Mouse (Mus musculus) limb, embryonic 13.5 days (tissue): Measurements from ENCODE around the gene Guca2a. TPM values are rescaled to one million over a fixed set of nuclear protein-coding genes. Genes with fewer than 3 reads are reported as not detected.

Source experiments
- ATAC-seq: fragments of 200-750 bp; cut with Nextera tagmentation; 2 replicates; pipeline ENCODE4 v1.8.0; 2017; ENCODE audit warnings: low read depth, moderate number of reproducible peaks, moderate TSS enrichment; ENCODE audit not compliant: low FRiP score
- H3K27ac ChIP-seq: fragments of 300-500 bp; sonication (generic); 2 replicates; pipeline ENCODE4 v1.5.1; 2015; ENCODE audit warnings: inconsistent platforms, mild to moderate bottlenecking, moderate library complexity
- H3K27me3 ChIP-seq: fragments of 300-500 bp; sonication (generic); 2 replicates; pipeline ENCODE4 v1.6.1; 2015; ENCODE audit warnings: mild to moderate bottlenecking, inconsistent platforms
- H3K36me3 ChIP-seq: fragments of 300-500 bp; sonication (generic); 2 replicates; pipeline ENCODE4 v1.6.1; 2015; ENCODE audit warnings: inconsistent platforms, mild to moderate bottlenecking, moderate library complexity
- H3K4me1 ChIP-seq: fragments of 300-500 bp; sonication (generic); 2 replicates; pipeline ENCODE4 v1.6.1; 2015; ENCODE audit warnings: inconsistent platforms
- H3K4me2 ChIP-seq: fragments of 300-500 bp; sonication (generic); replicated peaks from 2 replicates; pipeline ENCODE4 v1.6.1; 2015; ENCODE audit warnings: inconsistent platforms, mild to moderate bottlenecking, moderate library complexity
- H3K4me3 ChIP-seq: fragments of 300-500 bp; sonication (generic); 2 replicates; pipeline ENCODE4 v1.5.1; 2015; ENCODE audit warnings: moderate library complexity, mild to moderate bottlenecking, inconsistent platforms
- H3K9ac ChIP-seq: fragments of 300-500 bp; sonication (generic); 2 replicates; pipeline ENCODE4 v1.6.1; 2015; ENCODE audit warnings: mild to moderate bottlenecking, inconsistent platforms
- H3K9me3 ChIP-seq: fragments of 300-500 bp; sonication (generic); 2 replicates; pipeline ENCODE4 v1.6.1; 2016; ENCODE audit warnings: inconsistent platforms
- WGBS: fragments of 180-500 bp; shearing (Covaris S2); methylation state at CpG from one replicate; pipeline ENCODE4 v1.1.7; 2015; 5-methylcytosine and 5-hydroxymethylcytosine counted together
- polyA plus RNA-seq: library from polyadenylated mRNA; unstranded; fragments of >200 nt; fragmentation: Nextera tagmentation; extraction: Ambion mirVana; gene quantifications from 2 replicates; pipeline ENCODE4 v1.2.1, GENCODE M21; 2015

Gene Guca2a
- polyA plus RNA-seq, 1 experiment from 2014 or later = not detected

DNA sequence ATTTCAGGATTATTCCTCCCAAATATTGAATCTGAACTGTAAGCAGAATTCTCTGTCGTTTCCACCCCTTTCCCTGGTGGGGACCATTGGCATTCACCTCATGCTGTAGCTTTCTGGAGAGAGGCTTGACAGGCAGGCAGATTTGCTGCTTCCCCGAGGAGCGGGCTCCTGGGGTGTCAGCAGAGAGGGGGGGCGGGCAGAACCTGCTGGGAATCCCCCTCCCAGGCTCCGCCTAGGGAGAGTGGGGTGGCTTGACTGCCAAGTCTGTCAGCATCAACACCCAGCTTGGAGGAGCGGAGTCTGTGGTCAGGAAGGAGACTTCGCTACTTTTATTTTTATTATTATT lies 32.7 kb downstream of the Guca2a start:
- H3K27me3 ChIP-seq = no peaks in the 10 kb centered on the region
- H3K9ac ChIP-seq = no peak overlapping the region
- H3K4me3 ChIP-seq = no peak overlapping the region
- no peaks in the 10 kb centered on the region for H3K9me3 ChIP-seq
- no peaks in the 10 kb centered on the region for H3K36me3 ChIP-seq
- 49% methylated on average over 7 of the region's 7 CpGs for WGBS
- H3K4me1 ChIP-seq = no peaks in the 10 kb centered on the region
- no peak overlapping the region for H3K4me2 ChIP-seq
- H3K27ac ChIP-seq = no peak overlapping the region
- ATAC-seq = no peak

DNA sequence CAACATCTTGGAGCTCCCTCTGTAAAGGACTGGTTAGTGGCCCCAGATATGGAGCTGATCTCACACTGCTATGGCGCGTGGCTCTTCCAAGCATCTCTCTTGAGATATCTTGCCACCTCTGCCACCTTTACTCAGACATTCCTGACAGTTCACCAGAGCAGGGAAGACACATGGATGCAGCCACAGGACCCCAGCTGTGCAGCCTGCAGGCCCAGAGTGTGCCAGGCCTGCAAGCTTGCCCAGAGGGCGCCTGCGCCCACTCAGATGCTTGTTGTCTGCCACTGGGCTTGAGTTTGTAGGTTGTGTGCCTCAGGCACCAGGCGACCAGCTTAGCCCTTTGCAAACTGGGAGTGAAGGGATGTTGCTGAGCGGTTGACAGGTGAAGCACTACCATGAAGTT lies 33.2 kb downstream of the Guca2a start:
- 89% methylated on average over 6 of the region's 6 CpGs for WGBS
- no peak overlapping the region for H3K9ac ChIP-seq
- no peak for ATAC-seq

DNA sequence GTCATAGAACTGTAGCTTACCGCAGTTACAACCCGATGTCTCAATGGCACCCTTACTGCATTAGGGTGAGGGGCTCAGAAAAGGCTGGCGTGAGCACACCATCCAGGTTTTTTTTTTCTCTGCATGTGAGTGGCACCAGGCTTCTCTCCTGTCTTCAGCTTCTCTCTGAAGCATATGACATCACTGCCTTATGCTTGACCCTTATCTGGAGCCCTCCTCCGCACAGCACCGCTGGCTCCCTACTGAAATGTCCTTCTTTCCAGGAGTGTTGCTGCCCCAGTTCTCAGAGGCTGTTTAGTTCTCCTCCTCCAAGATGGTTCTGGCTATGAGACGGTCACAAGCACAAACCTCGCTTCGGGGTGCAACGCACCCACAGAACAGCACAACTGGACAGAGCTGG lies 33.7 kb downstream of the Guca2a start:
- no peak overlapping the region for H3K27ac ChIP-seq
- no peaks in the 10 kb centered on the region for H3K27me3 ChIP-seq
- no peak overlapping the region for H3K9ac ChIP-seq
- no peak for ATAC-seq
- H3K4me3 ChIP-seq = no peak overlapping the region
- H3K4me2 ChIP-seq = no peak overlapping the region
- H3K9me3 ChIP-seq = no peaks in the 10 kb centered on the region
- no peaks in the 10 kb centered on the region for H3K36me3 ChIP-seq
- H3K4me1 ChIP-seq = no peaks in the 10 kb centered on the region
- WGBS = 89% methylated on average over 9 of the region's 9 CpGs

More for the DNA sequence above, 33.2 kb downstream of the Guca2a start:
- Histone ChIP-seq H3K4me2 (no peak overlapping the region), H3K27me3 (no peaks in the 10 kb centered on the region), H3K4me1 (no peaks in the 10 kb centered on the region), H3K27ac (no peak overlapping the region), H3K9me3 (no peaks in the 10 kb centered on the region), H3K4me3 (no peak overlapping the region), H3K36me3 (no peaks in the 10 kb centered on the region)

DNA sequence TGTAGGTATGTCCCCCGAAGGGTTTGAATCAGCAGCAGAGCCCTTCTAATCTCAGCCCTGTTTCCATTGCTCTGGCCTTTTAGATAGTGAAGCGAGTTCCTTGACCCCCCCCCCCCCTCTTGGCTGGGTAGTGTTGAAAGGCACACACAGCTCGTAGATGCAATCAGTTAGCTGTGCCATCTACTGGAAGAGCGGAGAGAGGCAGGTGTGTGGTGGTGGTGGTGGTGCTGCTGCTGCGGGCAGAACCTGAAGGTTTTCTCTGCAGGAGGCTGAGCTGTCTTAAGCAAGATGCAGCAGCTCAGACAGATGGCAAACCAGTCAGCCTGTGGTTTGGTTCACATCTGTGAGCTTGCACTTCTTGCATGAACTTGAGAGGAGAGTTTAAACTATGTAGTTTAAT lies 35.2 kb downstream of the Guca2a start:
- no peak for ATAC-seq
- Histone ChIP-seq H3K9ac (no peak overlapping the region), H3K4me2 (no peak overlapping the region), H3K4me1 (no peaks in the 10 kb centered on the region), H3K4me3 (no peak overlapping the region), H3K27me3 (no peaks in the 10 kb centered on the region), H3K9me3 (no peaks in the 10 kb centered on the region), H3K27ac (no peak overlapping the region), H3K36me3 (no peaks in the 10 kb centered on the region)
- WGBS = 37% methylated on average over 5 of the region's 5 CpGs

DNA sequence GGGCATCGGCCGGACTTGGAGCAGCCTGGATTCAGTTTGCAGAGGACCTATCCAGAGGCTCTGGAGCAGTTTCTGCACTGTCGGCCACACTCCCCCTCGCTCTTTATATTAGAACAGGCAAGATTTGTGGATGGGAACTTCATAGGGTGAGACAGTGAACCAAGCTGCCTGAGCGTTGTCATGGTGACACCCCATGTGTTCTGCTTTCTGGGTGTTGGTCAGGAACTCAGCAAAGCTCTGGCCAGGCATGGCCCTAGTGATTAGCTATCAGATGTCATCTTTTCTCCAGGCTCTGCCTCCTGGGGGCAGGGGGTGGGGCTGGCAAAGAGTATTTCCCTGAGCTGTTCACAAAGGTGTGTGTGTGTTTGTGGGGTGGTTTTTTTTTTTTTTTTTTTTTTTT lies 45.1 kb downstream of the Guca2a start:
- Histone ChIP-seq H3K27me3 (no peaks in the 10 kb centered on the region), H3K36me3 (no peaks in the 10 kb centered on the region), H3K27ac (no peak overlapping the region), H3K4me2 (no peak overlapping the region), H3K4me1 (no peaks in the 10 kb centered on the region), H3K4me3 (no peak overlapping the region), H3K9me3 (no peaks in the 10 kb centered on the region), H3K9ac (no peak overlapping the region)
- 61% methylated on average over 5 of the region's 5 CpGs for WGBS
- no peak for ATAC-seq

DNA sequence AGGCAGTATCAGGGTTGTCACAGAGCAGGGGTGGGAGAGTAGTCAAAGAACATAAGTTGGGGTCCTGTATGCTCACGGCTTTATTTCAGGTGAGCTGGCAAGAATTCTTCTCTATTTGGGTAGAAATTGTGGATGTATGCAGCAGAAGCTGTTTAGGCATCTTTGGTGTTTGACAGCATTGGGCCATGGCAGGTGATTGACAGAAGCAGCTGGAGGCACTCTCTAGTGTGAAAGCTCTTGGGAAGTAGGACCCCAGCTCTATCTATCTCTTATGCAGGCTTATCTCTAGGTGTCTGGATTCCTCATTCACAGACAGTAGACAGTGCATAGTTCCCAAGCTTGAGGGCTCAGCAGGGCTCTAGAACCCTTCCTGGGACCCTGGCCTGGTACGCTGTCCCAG lies 48.2 kb downstream of the Guca2a start:
- no peaks in the 10 kb centered on the region for H3K9me3 ChIP-seq
- WGBS = 91% methylated on average over 2 of the region's 2 CpGs
- no peak overlapping the region for H3K4me2 ChIP-seq
- no peak overlapping the region for H3K27ac ChIP-seq
- H3K4me3 ChIP-seq = no peak overlapping the region
- no peaks in the 10 kb centered on the region for H3K36me3 ChIP-seq
- no peaks in the 10 kb centered on the region for H3K27me3 ChIP-seq
- H3K4me1 ChIP-seq = no peaks in the 10 kb centered on the region
- no peak overlapping the region for H3K9ac ChIP-seq
- ATAC-seq = no peak

Other genes with a start within 250 kb of the Guca2a start
- 6.6 and 7.5 TPM in 2 replicates for gene Ccdc30, start 222.2 kb upstream of the Guca2a start, polyA plus RNA-seq
- gene Ppcs, start 215.3 kb upstream of the Guca2a start, polyA plus RNA-seq = 29.3 and 33.0 TPM in 2 replicates
- 0.19 and 0.34 TPM in 2 replicates for gene Zmynd12, start 214.9 kb upstream of the Guca2a start, polyA plus RNA-seq
- 0.96 and 1.2 TPM in 2 replicates for gene Rimkla, start 145.1 kb upstream of the Guca2a start, polyA plus RNA-seq
- 25.1 and 26.9 TPM in 2 replicates for gene Foxj3, start 100.7 kb upstream of the Guca2a start, polyA plus RNA-seq
- gene Frg2f1, start 98.2 kb upstream of the Guca2a start, polyA plus RNA-seq = 4.9 and 5.8 TPM in 2 replicates
- gene Guca2b, start 21.2 kb downstream of the Guca2a start, polyA plus RNA-seq = not detected in 2 replicates
- 2.1 and 2.4 TPM in 2 replicates for gene Hivep3, start 96.1 kb downstream of the Guca2a start, polyA plus RNA-seq